Mouse (Mus musculus) midbrain, embryonic 14.5 days (tissue): Measurements from ENCODE around the gene Brca2. TPM values are rescaled to one million over a fixed set of nuclear protein-coding genes. Genes with fewer than 3 reads are reported as not detected.

Experiments
- ATAC-seq: fragments of 200-750 bp; cut with Nextera tagmentation; 2 replicates; pipeline ENCODE4 v1.8.0; 2017; ENCODE audit warnings: moderate number of reproducible peaks, moderate library complexity; ENCODE audit not compliant: low FRiP score, low TSS enrichment
- DNase-seq: peaks from one replicate; pipeline ENCODE4 v3.0.0-alpha.2; 2015
- H3K27ac ChIP-seq: fragments of 300-500 bp; sonication (generic); replicated peaks from 2 replicates; pipeline ENCODE4 v1.5.1; 2014; ENCODE audit warnings: mild to moderate bottlenecking, low read depth, low read length, moderate library complexity
- H3K27me3 ChIP-seq: fragments of 300-500 bp; sonication (generic); 2 replicates; pipeline ENCODE4 v1.6.1; 2014; ENCODE audit warnings: low read length, control low read depth, mixed read lengths; ENCODE audit not compliant: control insufficient read depth, insufficient read depth
- H3K36me3 ChIP-seq: fragments of 300-500 bp; sonication (generic); 2 replicates; pipeline ENCODE4 v1.6.1; 2014; ENCODE audit warnings: low read length, control low read depth; ENCODE audit not compliant: control insufficient read depth, insufficient read depth
- H3K4me1 ChIP-seq: fragments of 300-500 bp; sonication (generic); 2 replicates; pipeline ENCODE4 v1.6.1; 2014; ENCODE audit warnings: mild to moderate bottlenecking, antibody characterized with exemption, low read length, control low read depth; ENCODE audit not compliant: control insufficient read depth, insufficient read depth
- H3K4me2 ChIP-seq: fragments of 300-500 bp; sonication (generic); 2 replicates; pipeline ENCODE4 v1.6.1; 2014; ENCODE audit warnings: mild to moderate bottlenecking, low read length, moderate library complexity
- H3K4me3 ChIP-seq: fragments of 300-500 bp; sonication (generic); replicated peaks from 2 replicates; pipeline ENCODE4 v1.5.1; 2014; ENCODE audit warnings: low read depth, low read length
- H3K9ac ChIP-seq: fragments of 300-500 bp; sonication (generic); replicated peaks from 2 replicates; pipeline ENCODE4 v1.6.1; 2014; ENCODE audit warnings: mild to moderate bottlenecking, low read length, moderate library complexity
- H3K9me3 ChIP-seq: fragments of 300-500 bp; sonication (generic); 2 replicates; pipeline ENCODE4 v1.6.1; 2016; ENCODE audit warnings: low read length, control low read depth, mixed read lengths; ENCODE audit not compliant: control insufficient read depth
- WGBS: fragments of 180-500 bp; shearing (Covaris S2); extraction: QIAGEN DNeasy Blood & Tissue Kit; methylation state at CpG from one replicate; pipeline ENCODE4 v1.1.7; 2014; 5-methylcytosine and 5-hydroxymethylcytosine counted together
- polyA plus RNA-seq: library from polyadenylated mRNA; unstranded; fragments of >200 nt; fragmentation: Nextera tagmentation; extraction: Ambion mirVana; gene quantifications from 2 replicates; pipeline ENCODE4 v1.2.1, GENCODE M21; 2014

Gene Brca2
- polyA plus RNA-seq, 1 experiment from 2014 or later = 12.1 TPM

DNA sequence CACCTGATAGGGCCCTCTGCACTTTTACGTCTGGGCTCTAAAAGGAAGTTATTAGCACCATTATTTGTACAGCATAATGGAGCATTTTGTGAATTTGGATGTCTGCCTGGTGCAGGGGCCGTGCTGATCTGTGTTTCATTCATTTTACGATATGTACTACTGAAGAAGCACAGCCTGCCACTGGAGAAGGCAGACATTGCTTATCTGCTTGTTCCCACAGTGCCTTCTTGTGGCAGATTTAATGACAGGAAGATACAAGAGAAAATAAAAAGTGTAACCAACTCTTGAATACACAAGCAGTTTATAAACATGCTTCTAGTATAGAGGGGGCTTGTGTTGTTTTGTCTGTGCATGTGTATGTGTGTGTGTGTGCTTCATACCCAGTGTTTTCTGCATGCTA lies 29.2 kb downstream of the Brca2 start:
- DNase-seq = peak; percentile 12
- WGBS = 83% methylated on average over 3 of the region's 3 CpGs

DNA sequence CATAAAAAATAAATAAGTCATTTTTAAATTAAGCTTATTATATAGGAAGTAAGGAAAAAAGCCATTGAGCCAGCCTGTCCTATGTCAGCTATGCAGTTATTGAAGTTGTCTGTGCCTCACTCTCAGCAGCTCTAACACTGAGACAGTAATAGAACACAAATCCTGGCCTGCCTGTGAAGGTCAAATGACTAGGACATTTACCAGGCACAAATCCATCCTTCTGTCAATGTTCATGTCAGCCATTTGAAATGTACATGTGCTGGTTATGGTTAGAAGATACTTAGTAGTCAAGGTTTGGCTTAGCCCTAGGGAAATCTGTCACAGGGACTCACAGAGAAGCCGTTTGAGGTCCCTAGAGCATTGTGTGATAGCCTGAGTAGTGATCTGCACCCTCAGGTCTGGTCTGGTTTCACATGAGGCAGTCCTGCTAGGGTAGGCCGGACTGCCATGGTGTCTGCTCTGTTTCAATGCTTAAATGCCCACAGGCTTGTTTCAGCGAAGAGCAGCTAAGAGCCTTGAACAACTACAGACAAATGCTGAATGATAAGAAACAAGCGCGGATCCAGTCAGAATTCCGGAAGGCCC lies 37.2 kb downstream of the Brca2 start:
- Histone ChIP-seq H3K9me3 (no peaks in the 10 kb centered on the region), H3K4me3 (no peak overlapping the region), H3K27ac (no peak overlapping the region), H3K9ac (no peak overlapping the region), H3K36me3 (peaks cover 25% of the 10 kb centered on the region; the same call in 1 of the 2 replicates), H3K27me3 (no peaks in the 10 kb centered on the region), H3K4me2 (no peak overlapping the region), H3K4me1 (no peaks in the 10 kb centered on the region)
- DNase-seq (no peak), ATAC-seq (no peak)
- 93% methylated on average over 6 of the region's 6 CpGs for WGBS

More for the DNA sequence above, 29.2 kb downstream of the Brca2 start:
- no peak overlapping the region for H3K27ac ChIP-seq
- no peaks in the 10 kb centered on the region for H3K9me3 ChIP-seq
- no peaks in the 10 kb centered on the region for H3K4me1 ChIP-seq
- H3K27me3 ChIP-seq = no peaks in the 10 kb centered on the region
- H3K4me2 ChIP-seq = no peak overlapping the region
- H3K36me3 ChIP-seq = peaks cover 11% of the 10 kb centered on the region
- H3K4me3 ChIP-seq = no peak overlapping the region
- H3K9ac ChIP-seq = no peak overlapping the region
- ATAC-seq = no peak

DNA sequence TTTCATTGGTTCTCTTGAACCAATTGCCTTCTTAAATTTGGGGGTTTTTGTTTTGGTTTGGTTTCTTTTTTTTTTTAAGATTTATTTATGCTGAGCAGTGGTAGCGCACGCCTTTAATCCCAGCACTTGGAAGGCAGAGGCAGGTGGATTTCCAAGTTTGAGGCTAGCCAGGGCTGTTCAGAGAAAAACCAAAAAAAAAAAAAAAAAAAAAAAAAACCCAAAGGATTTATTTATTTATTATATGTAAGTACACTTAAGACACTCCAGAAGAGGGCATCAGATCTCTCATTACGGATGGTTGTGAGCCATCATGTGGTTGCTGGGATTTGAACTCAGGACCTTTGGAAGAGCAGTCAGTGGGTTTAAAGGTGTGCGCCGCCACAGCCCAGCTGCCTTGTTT lies 38.4 kb downstream of the Brca2 start:
- no peak for DNase-seq
- ATAC-seq = no peak
- Histone ChIP-seq H3K9me3 (no peaks in the 10 kb centered on the region), H3K4me1 (no peaks in the 10 kb centered on the region), H3K27me3 (no peaks in the 10 kb centered on the region), H3K4me3 (no peak overlapping the region), H3K4me2 (no peak overlapping the region), H3K36me3 (peaks cover 25% of the 10 kb centered on the region; the same call in 1 of the 2 replicates), H3K27ac (no peak overlapping the region), H3K9ac (no peak overlapping the region)
- WGBS = over 99% methylated on average over 5 of the region's 5 CpGs

DNA sequence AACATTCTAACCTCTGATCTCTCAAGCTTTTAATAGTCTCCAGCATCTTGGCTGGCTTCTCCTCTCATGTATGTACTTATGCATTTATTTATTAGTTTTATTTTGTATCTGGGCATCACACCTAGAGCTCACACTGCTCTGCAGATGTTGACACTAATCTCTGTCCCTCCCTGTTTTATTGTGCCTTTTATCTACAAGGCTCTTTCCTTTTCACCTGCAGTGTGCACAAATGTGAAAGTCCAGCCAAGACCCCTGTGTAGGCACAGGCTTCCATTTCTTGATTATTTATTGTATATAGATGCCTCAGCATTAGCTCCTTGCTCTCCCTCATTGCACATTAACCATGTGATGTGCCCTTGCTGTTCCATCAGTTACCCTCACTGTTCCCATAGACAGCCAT lies 38.9 kb downstream of the Brca2 start:
- H3K4me3 ChIP-seq = no peak overlapping the region
- H3K4me2 ChIP-seq = no peak overlapping the region
- DNase-seq = no peak
- H3K36me3 ChIP-seq = peaks cover 25% of the 10 kb centered on the region; the same call in 1 of the 2 replicates
- no peaks in the 10 kb centered on the region for H3K9me3 ChIP-seq
- no peaks in the 10 kb centered on the region for H3K27me3 ChIP-seq
- no peak overlapping the region for H3K27ac ChIP-seq
- no peak for ATAC-seq
- no peak overlapping the region for H3K9ac ChIP-seq
- no peaks in the 10 kb centered on the region for H3K4me1 ChIP-seq

DNA sequence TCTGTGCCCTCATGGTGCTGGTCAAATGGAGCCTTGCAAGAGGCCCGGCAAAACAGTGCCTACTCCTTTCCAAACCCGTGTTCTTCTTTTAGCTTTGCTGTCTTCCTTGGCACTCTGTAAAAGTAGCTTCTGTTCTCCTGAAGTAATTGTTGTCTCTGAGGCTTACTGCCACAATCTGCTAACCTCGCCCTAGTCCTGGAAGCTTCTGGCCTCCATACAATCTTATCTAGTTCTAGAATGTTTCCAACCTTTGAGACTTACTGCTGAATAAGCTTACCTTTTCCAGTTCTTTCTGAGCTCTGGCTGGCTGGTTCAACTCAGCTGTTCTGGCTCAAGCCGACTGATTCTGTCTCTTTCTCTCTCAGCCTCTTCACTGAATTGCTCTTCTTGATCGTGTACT lies 39.4 kb downstream of the Brca2 start:
- Histone ChIP-seq H3K27ac (no peak overlapping the region), H3K4me2 (no peak overlapping the region), H3K4me3 (no peak overlapping the region), H3K9ac (no peak overlapping the region), H3K36me3 (peaks cover 25% of the 10 kb centered on the region; the same call in 1 of the 2 replicates), H3K27me3 (no peaks in the 10 kb centered on the region), H3K9me3 (no peaks in the 10 kb centered on the region), H3K4me1 (no peaks in the 10 kb centered on the region)
- ATAC-seq (no peak), DNase-seq (no peak)
- 93% methylated on average over 5 of the region's 5 CpGs for WGBS

DNA sequence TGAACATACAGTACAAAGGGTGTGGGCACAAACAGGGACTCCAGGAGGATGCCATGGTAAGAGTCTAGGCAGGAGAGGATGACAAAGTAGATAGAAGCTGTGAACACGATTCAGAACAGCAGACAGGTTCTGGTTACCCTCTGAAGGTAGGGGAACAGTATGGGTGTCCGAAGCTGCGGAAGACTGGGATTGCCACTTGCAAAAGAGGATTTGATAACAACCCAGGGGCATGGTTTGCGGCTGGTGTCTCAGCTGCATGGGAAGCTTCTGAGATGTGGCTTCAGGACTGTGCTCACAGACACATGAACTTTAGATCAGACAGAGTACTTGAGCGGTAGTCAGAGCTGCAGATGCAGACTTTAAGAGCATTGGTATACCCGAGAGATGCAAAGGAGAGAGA lies 42.0 kb downstream of the Brca2 start:
- H3K36me3 ChIP-seq = peaks cover 25% of the 10 kb centered on the region
- WGBS = 93% methylated on average over 6 of the region's 6 CpGs
- H3K4me2 ChIP-seq = no peak overlapping the region
- no peak overlapping the region for H3K27ac ChIP-seq
- no peaks in the 10 kb centered on the region for H3K27me3 ChIP-seq
- ATAC-seq (no peak), DNase-seq (no peak)
- H3K9ac ChIP-seq = no peak overlapping the region
- no peaks in the 10 kb centered on the region for H3K4me1 ChIP-seq
- H3K4me3 ChIP-seq = no peak overlapping the region
- H3K9me3 ChIP-seq = no peaks in the 10 kb centered on the region

DNA sequence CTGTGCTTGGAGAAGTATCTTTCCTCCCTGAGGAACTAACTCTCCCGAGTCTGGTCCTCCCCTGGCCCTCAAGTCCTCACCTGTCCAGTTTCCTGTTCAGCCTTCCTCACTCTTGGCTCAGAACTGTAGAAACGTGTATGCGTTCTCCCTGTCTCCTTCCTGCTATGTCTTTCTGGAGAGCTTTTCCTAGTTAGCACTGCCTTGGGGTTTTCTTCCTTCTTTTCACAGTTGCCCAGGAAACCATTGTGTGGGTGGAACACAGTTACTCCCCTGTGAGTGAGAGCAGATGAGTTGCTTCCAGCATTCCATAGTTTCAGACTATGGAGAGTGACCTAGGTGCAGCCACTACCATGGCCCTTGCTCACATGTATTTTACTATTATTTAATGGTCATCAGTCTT lies 43.8 kb downstream of the Brca2 start:
- H3K9me3 ChIP-seq = no peaks in the 10 kb centered on the region
- no peaks in the 10 kb centered on the region for H3K4me1 ChIP-seq
- H3K27me3 ChIP-seq = no peaks in the 10 kb centered on the region
- H3K9ac ChIP-seq = no peak overlapping the region
- H3K4me3 ChIP-seq = no peak overlapping the region
- H3K36me3 ChIP-seq = peaks cover 22% of the 10 kb centered on the region
- WGBS = 59% methylated on average over 3 of the region's 3 CpGs
- ATAC-seq = no peak
- no peak for DNase-seq
- no peak overlapping the region for H3K4me2 ChIP-seq
- H3K27ac ChIP-seq = no peak overlapping the region

DNA sequence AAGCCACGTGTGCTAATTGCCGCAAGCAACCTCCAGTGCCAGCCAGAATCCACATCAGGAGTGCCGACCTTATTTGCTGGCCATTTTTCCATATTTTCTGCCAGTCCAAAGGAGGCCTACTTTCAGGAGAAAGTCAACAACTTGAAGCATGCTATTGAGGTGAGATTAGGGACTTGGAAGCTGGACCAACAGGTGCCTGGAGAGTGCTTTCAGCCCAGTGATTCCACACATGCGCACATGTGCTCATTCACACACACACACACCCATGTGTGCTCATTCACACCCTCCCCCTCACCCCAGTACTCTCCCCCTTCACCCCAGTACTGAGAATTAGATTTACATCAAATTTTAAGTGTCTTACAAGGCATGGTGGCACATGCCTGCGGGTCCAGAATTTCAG lies 44.5 kb downstream of the Brca2 start:
- Histone ChIP-seq H3K27me3 (no peaks in the 10 kb centered on the region), H3K4me3 (no peak overlapping the region), H3K4me2 (no peak overlapping the region), H3K9ac (no peak overlapping the region), H3K9me3 (no peaks in the 10 kb centered on the region), H3K4me1 (no peaks in the 10 kb centered on the region), H3K27ac (no peak overlapping the region), H3K36me3 (peaks cover 20% of the 10 kb centered on the region)
- WGBS = 96% methylated on average over 5 of the region's 5 CpGs
- DNase-seq (no peak), ATAC-seq (no peak)

DNA sequence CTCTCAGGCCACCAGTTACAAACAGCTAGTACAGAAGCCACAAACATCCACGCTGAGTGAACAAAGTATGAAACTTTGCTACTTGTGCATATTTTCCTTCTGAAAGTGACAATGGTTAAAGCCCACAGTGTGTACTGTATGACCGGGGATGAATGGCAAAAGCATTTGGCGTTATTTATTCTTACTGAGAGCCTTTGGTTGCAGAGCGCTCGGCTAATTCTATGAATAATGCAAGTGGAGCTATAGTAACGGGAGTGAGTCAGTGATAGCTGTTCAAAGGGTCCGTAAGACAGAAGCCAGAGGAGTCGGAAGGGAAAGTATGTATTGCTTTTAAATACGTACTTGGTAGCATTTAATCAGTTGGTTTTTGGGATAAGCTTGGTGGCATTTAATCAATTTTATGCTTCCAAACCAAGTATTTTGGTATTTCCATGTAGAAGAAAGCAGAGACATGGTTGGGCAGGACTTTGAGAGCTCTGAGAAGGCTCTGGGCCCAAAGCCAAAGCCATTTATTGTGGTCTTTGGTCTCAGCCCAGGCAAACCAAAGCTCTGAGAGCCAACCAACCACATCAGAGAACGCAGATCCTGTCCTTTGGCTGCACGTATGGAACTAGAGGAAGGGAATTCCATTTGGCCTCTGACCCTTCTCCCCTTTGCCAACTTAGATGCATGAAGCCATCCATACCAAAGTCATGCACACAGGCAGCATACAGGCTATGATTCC lies 48.2 kb downstream of the Brca2 start:
- no peak overlapping the region for H3K4me2 ChIP-seq
- DNase-seq (peak; percentile 59), ATAC-seq (no peak)
- H3K4me1 ChIP-seq = no peaks in the 10 kb centered on the region
- no peak overlapping the region for H3K27ac ChIP-seq
- no peak overlapping the region for H3K4me3 ChIP-seq
- H3K27me3 ChIP-seq = no peaks in the 10 kb centered on the region
- peaks cover 29% of the 10 kb centered on the region for H3K36me3 ChIP-seq
- H3K9ac ChIP-seq = no peak overlapping the region
- WGBS = 73% methylated on average over 11 of the region's 11 CpGs
- H3K9me3 ChIP-seq = no peaks in the 10 kb centered on the region
